Mouse (Mus musculus): ENCODE measurements around the gene Pkp1. TPM values are rescaled to one million over a fixed set of nuclear protein-coding genes. Genes with fewer than 3 reads are reported as not detected.

Gene Pkp1
- polyA plus RNA-seq, 1 experiment from 2014 or later, result 0.63 TPM

DNA sequence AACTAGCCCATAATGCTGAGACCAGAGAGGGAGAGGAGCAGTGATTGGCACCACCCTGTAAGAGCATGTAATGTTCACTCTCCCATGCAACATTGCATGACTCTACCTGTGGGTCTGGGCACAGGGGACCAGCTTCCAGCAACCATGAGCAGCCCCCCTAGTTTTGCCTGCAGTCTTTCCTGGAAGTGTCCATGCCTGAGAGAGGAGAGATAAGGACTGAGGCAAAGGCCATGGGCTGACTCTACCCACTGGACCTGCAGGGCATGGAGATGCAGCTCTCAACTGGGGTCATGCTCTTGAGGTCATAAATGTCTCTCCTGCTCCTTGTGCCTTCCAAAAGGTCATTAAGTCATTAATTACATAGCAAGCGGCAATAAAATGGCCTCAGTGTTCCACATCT lies 17.1 kb upstream of the Pkp1 start:
- DNase-seq (ENCODE audit: low spot score), result no peak
- WGBS, result 42% methylated on average over 1 of the region's 1 CpGs

DNA sequence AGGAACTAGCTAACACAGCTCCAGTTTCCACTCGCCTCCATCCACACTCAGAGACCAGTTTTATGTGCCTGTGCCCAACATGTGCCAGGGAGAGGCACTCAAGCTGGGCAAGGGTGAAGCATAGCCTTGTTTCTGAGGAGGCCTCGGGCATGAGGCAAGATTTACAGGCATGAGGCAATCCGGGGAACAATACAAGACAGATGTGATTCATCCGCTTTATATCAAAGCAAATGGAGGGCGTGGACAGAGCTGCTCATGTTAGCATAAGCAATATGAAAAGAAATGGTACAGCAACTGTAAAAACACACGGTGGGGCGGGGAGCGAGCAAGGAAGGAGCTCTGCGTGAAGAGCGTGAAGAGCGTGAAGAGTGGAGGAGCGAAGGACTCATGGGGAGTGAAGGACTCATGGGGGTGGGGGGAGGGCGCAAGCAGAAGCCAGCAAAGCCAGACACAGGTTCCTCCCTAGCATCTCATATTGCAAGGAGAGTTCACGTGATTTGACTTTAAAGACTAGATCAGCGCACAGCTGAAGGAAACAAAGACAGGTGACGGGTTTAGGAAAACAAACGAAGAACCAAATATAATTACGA lies 14.8 kb upstream of the Pkp1 start:
- Histone ChIP-seq H3K36me3 (no peaks in the 10 kb centered on the region), H3K4me3 (no peak overlapping the region), H3K9me3 (replicated peaks) (no peaks in the 10 kb centered on the region), H3K4me1 (peaks cover 4% of the 10 kb centered on the region; the same call in 1 of the 2 replicates), H3K27me3 (ENCODE audit: low read depth, poor library complexity, severe bottlenecking) (peaks cover 8% of the 10 kb centered on the region; the same call in 1 of the 2 replicates), H3K27ac (no peak overlapping the region)
- WGBS, result 79% methylated on average over 18 of the region's 18 CpGs
- no peak for DNase-seq (ENCODE audit: low spot score)

More for the DNA sequence above, 17.1 kb upstream of the Pkp1 start:
- H3K27ac ChIP-seq, result no peak overlapping the region
- H3K4me3 ChIP-seq, result no peak overlapping the region
- no peaks in the 10 kb centered on the region for H3K36me3 ChIP-seq
- H3K27me3 ChIP-seq (ENCODE audit: low read depth, poor library complexity, severe bottlenecking), result 0 out of 2 replicates have a peak, but pooled peaks cover under 1% of the 10 kb centered on the region
- H3K4me1 ChIP-seq, result peaks cover 4% of the 10 kb centered on the region; the same call in 1 of the 2 replicates
- H3K9me3 ChIP-seq (replicated peaks), result no peaks in the 10 kb centered on the region

DNA sequence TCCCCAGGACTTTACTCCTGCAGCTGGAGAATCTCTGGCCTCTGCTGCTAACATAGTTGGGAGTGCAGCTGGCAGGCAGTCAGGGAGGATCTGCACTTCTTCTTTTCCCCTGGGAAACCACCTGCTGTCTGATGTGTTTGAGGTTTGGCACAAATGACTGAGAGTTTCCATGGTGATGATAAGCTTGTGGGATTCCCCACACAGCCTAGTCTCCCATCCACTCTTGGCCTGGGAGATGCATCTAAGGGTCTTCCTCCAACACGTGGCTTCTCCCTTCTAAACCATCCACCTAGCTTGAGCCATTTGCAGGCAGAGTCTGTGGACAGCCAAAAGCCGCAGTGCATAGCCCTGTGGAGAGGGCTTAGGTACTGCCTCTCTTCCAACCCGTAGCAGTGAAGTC lies 10.9 kb upstream of the Pkp1 start:
- 54% methylated on average over 3 of the region's 3 CpGs for WGBS
- no peak overlapping the region for H3K27ac ChIP-seq
- H3K27me3 ChIP-seq (ENCODE audit: low read depth, poor library complexity, severe bottlenecking), result peaks cover 13% of the 10 kb centered on the region; the same call in 1 of the 2 replicates
- no peak for DNase-seq (ENCODE audit: low spot score)
- no peaks in the 10 kb centered on the region for H3K4me1 ChIP-seq
- H3K4me3 ChIP-seq, result no peak overlapping the region
- H3K9me3 ChIP-seq (replicated peaks), result no peaks in the 10 kb centered on the region
- H3K36me3 ChIP-seq, result no peaks in the 10 kb centered on the region

DNA sequence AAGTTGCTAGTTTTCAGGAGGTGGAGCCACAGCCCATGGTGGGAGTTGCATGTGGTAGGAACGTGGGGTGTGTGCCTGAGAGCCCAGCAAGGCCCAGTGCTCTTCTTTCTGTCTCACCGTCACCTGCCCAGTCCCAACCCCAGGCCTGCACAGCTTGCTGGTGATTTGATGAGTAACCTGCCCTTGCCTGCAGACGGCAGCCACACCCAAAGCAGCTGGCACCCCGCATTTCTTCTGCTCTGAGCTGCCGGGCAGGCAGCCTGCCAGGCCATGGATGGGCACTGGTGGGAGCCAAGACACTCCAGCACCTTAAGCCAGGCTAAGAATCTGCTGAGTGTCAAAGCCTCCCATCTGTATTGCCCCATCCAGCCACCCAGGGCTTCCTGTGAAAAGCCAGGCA lies 6.8 kb upstream of the Pkp1 start:
- Histone ChIP-seq H3K27ac (no peak overlapping the region), H3K4me1 (no peaks in the 10 kb centered on the region), H3K9me3 (replicated peaks) (no peaks in the 10 kb centered on the region), H3K4me3 (no peak overlapping the region), H3K36me3 (no peaks in the 10 kb centered on the region), H3K27me3 (ENCODE audit: low read depth, poor library complexity, severe bottlenecking) (peaks cover 53% of the 10 kb centered on the region)
- WGBS, result 79% methylated on average over 5 of the region's 5 CpGs
- no peak for DNase-seq (ENCODE audit: low spot score)

DNA sequence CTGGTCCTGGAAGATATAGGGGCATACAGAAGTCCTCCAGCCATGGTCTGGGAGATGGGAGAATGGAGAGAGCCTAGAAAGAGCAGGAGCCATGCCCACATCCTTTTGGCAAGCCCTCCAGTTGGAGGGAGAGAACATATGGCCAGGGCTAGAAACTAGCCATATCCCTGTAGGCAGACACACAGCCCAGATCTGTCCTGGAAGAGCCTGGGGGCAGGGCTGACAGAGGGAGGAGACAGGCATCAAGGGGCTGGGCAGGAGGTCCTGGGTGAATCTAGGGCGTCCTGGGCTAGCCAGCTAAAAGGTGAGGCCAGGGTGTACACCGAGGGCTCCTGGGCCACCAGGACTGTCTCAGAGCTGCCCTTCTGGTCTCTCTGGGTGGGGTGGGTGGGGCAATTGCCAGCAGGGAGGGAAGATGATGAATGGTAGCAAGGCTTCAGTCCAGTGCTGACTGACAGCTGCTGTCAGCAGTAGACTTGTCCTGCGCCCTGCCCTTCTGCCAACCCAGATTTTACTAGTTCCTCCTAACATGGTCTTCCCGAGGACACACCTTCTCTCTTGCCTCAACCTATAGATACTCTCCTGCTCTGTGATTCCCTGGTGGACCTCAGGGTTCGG lies 5.5 kb upstream of the Pkp1 start:
- 67% methylated on average over 5 of the region's 5 CpGs for WGBS
- Histone ChIP-seq H3K27me3 (ENCODE audit: low read depth, poor library complexity, severe bottlenecking) (peaks cover 59% of the 10 kb centered on the region), H3K36me3 (no peaks in the 10 kb centered on the region), H3K9me3 (replicated peaks) (no peaks in the 10 kb centered on the region), H3K27ac (no peak overlapping the region), H3K4me1 (no peaks in the 10 kb centered on the region), H3K4me3 (no peak overlapping the region)
- no peak for DNase-seq (ENCODE audit: low spot score)

DNA sequence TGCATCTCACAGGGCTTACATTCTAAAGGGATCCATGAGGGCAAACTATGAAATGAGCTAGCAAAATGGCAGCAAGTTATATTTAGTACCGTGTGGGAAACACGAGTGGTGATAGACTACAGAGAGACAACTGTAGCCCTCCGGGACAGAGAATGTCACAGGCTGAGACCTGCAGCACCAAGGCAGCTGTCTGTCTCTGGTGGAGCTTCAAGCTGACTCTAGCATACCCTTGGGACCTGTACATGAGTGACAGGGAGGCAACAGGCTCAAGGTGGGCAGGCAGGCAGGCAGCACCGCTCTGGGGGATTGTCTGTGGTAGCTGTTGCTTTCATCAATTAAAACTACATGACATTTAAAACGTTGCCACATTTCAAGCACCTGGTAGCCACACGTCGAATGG lies 4.2 kb upstream of the Pkp1 start:
- Histone ChIP-seq H3K4me3 (no peak overlapping the region), H3K27ac (no peak overlapping the region), H3K4me1 (peaks cover 10% of the 10 kb centered on the region), H3K36me3 (no peaks in the 10 kb centered on the region), H3K9me3 (replicated peaks) (no peaks in the 10 kb centered on the region), H3K27me3 (ENCODE audit: low read depth, poor library complexity, severe bottlenecking) (peaks cover 71% of the 10 kb centered on the region)
- no peak for DNase-seq (ENCODE audit: low spot score)
- 79% methylated on average over 7 of the region's 7 CpGs for WGBS

DNA sequence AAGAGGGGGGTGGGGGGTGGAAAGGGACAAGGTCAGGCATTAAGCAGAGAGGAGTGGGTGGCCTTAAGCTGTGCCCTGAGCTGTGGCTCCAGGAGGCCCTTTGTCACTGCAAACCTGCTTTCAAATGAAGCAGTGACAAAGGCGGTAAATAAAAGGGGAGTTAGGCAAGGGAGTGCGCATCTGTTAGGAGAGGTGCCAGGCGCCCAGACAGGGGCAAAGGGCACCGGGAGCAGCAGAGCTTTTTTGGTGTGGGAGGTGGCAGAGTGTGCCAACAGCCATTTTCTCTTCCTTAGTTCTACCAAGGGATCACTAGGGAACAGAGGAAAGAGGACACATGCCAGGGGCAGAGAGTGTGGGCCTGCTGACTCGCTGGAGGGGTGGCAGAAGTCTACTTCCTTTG lies 1.8 kb downstream of the Pkp1 start:
- no peak overlapping the region for H3K4me3 ChIP-seq

DNA sequence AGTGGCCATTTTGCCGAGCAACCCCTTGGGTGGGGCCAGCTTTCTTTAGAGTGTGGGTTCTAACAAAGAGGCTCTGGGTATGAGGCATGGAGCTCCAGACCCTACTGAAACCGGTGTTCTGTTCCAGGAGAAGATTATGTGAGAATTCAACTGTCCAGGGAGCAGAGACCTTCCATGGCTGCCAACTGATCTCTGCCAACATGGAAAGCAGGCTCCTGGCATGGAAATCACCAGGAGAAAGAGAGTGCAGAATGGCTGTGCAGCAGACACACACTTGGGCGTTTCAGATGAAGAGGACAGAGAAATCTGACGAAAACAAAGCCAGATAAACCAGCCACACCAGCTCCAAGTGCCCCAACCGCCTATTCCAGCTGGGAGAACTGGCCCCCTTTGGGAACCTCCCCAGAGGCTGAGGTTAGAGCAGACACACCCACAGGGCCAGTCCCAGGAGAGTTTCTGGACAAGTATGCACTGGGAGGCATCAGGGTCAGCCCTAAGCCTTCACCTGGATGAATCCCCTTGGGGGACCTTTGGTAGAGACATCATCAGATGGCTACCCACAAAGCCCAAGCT lies 2.4 kb downstream of the Pkp1 start:
- H3K36me3 ChIP-seq, result no peaks in the 10 kb centered on the region
- WGBS, result 43% methylated on average over 5 of the region's 5 CpGs
- no peaks in the 10 kb centered on the region for H3K9me3 ChIP-seq (replicated peaks)
- peaks cover 10% of the 10 kb centered on the region for H3K4me1 ChIP-seq
- H3K4me3 ChIP-seq, result no peak overlapping the region
- no peak overlapping the region for H3K27ac ChIP-seq
- no peak for DNase-seq (ENCODE audit: low spot score)
- peaks cover 83% of the 10 kb centered on the region for H3K27me3 ChIP-seq (ENCODE audit: low read depth, poor library complexity, severe bottlenecking)

More for the DNA sequence above, 1.8 kb downstream of the Pkp1 start:
- 5% methylated on average over 5 of the region's 5 CpGs for WGBS
- Histone ChIP-seq H3K27ac (no peak overlapping the region), H3K9me3 (replicated peaks) (no peaks in the 10 kb centered on the region), H3K4me1 (peaks cover 10% of the 10 kb centered on the region), H3K27me3 (ENCODE audit: low read depth, poor library complexity, severe bottlenecking) (peaks cover 88% of the 10 kb centered on the region), H3K36me3 (no peaks in the 10 kb centered on the region)
- no peak for DNase-seq (ENCODE audit: low spot score)

DNA sequence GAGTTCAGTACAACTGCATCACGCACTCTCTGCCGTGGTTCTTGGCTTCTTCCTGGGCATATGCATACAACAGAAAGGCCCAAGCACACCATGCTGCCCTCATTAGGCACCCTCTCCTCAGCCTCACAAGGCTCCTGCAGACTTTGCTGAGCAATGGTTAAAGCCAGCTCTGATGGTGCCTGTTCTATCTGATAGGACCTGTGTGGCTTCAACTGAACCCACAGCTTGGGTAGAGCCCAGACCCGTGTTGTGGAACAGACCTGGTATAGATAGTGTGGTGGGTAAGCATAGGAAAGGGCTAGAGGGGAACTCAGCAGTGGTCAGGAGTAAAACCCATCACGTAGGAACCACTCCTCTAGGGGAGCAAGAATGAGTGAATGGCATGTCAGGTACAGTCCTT lies 5.3 kb downstream of the Pkp1 start:
- no peaks in the 10 kb centered on the region for H3K36me3 ChIP-seq
- 80% methylated on average over 4 of the region's 4 CpGs for WGBS

DNA sequence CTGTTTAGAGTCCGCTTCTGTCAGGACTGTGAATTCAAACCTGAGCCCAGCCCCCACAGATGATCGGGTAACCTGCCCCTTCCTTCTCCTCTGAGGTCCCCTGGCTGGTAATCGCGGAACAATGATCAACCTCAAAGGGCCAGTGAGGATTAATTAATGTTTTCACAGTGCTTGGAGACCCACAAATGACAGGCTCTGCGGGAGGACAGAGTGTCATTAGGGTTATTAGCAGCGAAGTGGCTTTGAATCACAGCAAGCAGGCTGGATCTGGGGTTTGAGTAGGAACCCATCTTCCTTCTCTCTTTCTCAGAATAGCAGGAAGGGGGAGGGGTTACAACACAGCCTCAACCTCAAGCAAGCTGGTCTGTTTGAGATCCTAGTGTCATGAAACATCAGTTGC lies 9.6 kb downstream of the Pkp1 start:
- 17% methylated on average over 6 of the region's 6 CpGs for WGBS
- Histone ChIP-seq H3K36me3 (no peaks in the 10 kb centered on the region), H3K27ac (no peak overlapping the region), H3K4me3 (no peak overlapping the region), H3K4me1 (peaks cover 17% of the 10 kb centered on the region), H3K27me3 (ENCODE audit: low read depth, poor library complexity, severe bottlenecking) (peaks cover 52% of the 10 kb centered on the region), H3K9me3 (replicated peaks) (no peaks in the 10 kb centered on the region)
- no peak for DNase-seq (ENCODE audit: low spot score)

More for the DNA sequence above, 5.3 kb downstream of the Pkp1 start:
- Histone ChIP-seq H3K4me3 (no peak overlapping the region), H3K4me1 (peaks cover 14% of the 10 kb centered on the region), H3K9me3 (replicated peaks) (no peaks in the 10 kb centered on the region), H3K27me3 (ENCODE audit: low read depth, poor library complexity, severe bottlenecking) (peaks cover 83% of the 10 kb centered on the region), H3K27ac (no peak overlapping the region)
- DNase-seq (ENCODE audit: low spot score), result no peak

DNA sequence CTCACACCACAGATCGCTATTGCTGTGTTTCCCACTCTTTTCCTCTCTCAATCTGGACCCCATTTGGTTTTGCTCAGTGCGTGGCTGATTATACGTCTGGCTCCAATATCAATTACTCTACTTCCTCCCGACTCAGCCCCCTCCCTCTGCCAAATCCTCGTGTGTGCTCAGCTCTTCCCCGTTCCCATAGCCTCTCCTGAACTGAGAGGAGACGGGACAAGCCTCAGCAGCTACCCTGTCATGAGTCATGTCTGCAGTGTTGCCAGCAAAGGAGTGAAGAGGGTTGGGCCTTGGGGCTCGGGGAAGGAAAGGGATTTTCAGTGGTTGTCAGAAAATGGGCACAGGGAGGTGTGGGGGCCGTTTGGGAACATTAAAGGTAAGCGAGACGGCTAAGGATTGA lies 12.3 kb downstream of the Pkp1 start:
- Histone ChIP-seq H3K27me3 (ENCODE audit: low read depth, poor library complexity, severe bottlenecking) (peaks cover 39% of the 10 kb centered on the region), H3K4me3 (no peak overlapping the region), H3K36me3 (no peaks in the 10 kb centered on the region), H3K27ac (no peak overlapping the region), H3K9me3 (replicated peaks) (no peaks in the 10 kb centered on the region), H3K4me1 (peaks cover 17% of the 10 kb centered on the region)
- 48% methylated on average over 11 of the region's 11 CpGs for WGBS
- no peak for DNase-seq (ENCODE audit: low spot score)

DNA sequence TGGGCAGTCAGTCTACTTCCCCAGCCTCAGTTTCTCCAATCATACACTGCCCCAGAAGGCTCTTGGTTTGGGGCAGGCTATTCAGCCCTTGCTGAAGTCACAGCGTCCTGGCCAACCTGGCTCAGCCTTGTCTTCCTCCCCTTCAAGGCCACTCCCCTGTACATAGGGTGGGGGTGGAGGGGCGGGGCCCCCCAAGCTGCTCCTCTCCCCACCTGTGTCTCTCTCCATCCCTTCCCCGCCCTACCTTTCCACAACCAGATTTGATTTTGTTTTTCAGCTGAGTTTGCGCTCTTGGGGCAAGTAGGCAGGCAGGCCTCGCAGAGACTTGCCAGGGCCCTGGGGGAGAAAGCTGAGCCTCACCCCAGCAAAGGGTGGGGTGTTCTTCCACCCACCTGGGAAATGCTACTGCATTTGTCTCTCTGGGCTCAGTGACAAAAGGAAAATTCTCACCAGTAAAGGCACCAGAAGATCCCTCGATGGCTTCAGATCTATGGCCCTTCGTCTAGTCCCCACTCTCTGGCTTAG lies 19.0 kb downstream of the Pkp1 start:
- Histone ChIP-seq H3K4me1 (0 out of 2 replicates have a peak, but pooled peaks cover 4% of the 10 kb centered on the region), H3K36me3 (no peaks in the 10 kb centered on the region), H3K27me3 (ENCODE audit: low read depth, poor library complexity, severe bottlenecking) (peaks cover 3% of the 10 kb centered on the region; the same call in 1 of the 2 replicates), H3K4me3 (no peak overlapping the region), H3K9me3 (replicated peaks) (no peaks in the 10 kb centered on the region), H3K27ac (no peak overlapping the region)
- WGBS, result 58% methylated on average over 7 of the region's 7 CpGs
- DNase-seq (ENCODE audit: low spot score), result no peak

DNA sequence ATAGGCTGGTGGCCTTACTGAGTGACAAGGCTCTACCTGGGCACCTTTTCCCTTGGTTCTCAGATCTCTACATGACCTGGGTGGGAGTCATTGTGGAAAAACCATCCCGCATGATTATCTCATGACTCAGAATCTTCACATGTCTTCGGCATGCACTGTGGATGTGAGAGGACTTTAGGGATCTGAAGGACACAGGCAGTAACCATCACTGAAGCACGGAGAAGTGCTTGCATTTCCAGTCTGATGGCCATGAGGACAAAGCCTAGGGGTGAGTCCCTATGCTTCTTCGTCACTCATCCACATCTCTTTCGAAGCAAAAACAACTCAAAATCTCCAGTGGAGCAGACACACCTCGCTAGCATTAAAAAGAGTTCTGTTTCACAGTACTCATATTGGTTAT lies 19.7 kb downstream of the Pkp1 start:
- WGBS, result 92% methylated on average over 6 of the region's 6 CpGs

More for the DNA sequence above, 19.7 kb downstream of the Pkp1 start:
- no peak overlapping the region for H3K27ac ChIP-seq
- H3K36me3 ChIP-seq, result no peaks in the 10 kb centered on the region
- H3K9me3 ChIP-seq (replicated peaks), result no peaks in the 10 kb centered on the region
- H3K27me3 ChIP-seq (ENCODE audit: low read depth, poor library complexity, severe bottlenecking), result peaks cover 3% of the 10 kb centered on the region; the same call in 1 of the 2 replicates
- no peak for DNase-seq (ENCODE audit: low spot score)
- no peak overlapping the region for H3K4me3 ChIP-seq
- 0 out of 2 replicates have a peak, but pooled peaks cover 4% of the 10 kb centered on the region for H3K4me1 ChIP-seq
